Mouse (Mus musculus) A20 (cell line): ENCODE results near the gene Krtap28-10.
"Not testable (repeated sequence)": the region's sequence is repeated elsewhere in the genome, so short reads cannot be mapped to it uniquely, and the experiment has no call there.

Source experiments
- DNase-seq: peaks from one replicate; pipeline ENCODE4 v3.0.0-alpha.2; 2011; ENCODE audit warnings: low read depth, low spot score

The Krtap28-10 gene

DNA sequence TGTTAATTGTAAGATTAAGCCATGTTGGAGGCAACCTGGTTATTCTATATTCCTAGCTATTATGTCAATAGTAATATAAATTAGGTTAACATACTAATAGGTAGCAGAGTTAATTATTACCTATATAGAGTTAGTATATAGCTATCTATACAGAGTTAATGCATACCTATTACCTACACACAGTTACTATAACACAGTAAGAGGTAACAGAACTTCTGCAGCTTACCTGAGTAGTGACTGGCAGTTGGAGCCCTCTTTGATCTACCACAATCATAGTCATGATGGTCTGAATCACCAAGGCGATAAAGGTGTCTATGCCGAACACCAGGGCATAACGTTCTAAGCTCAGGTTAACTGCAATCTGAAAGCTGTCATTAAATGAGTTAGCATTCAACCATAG is 27.8 kb downstream of the Krtap28-10 start:
- DNase-seq: peak; percentile 4

DNA sequence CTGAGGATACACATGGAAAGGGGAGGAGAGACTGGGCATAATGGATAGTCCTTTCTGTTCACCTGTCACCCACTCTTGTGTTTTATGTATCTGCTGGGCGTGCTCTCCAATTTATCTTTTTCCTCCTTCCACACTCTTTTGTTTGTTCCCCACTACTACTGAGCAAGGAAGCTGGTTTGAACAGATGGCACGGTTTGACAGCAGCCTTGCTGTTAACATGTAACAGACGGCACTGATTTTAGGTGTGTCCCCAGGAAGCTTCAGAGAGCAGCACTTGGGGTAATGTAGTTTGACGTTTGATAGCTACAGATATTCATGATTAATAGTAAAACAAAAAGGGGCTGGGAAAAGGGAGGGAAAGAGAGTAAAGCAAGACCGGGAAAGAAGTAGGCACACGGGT is 34.8 kb downstream of the Krtap28-10 start:
- DNase-seq: no peak

DNA sequence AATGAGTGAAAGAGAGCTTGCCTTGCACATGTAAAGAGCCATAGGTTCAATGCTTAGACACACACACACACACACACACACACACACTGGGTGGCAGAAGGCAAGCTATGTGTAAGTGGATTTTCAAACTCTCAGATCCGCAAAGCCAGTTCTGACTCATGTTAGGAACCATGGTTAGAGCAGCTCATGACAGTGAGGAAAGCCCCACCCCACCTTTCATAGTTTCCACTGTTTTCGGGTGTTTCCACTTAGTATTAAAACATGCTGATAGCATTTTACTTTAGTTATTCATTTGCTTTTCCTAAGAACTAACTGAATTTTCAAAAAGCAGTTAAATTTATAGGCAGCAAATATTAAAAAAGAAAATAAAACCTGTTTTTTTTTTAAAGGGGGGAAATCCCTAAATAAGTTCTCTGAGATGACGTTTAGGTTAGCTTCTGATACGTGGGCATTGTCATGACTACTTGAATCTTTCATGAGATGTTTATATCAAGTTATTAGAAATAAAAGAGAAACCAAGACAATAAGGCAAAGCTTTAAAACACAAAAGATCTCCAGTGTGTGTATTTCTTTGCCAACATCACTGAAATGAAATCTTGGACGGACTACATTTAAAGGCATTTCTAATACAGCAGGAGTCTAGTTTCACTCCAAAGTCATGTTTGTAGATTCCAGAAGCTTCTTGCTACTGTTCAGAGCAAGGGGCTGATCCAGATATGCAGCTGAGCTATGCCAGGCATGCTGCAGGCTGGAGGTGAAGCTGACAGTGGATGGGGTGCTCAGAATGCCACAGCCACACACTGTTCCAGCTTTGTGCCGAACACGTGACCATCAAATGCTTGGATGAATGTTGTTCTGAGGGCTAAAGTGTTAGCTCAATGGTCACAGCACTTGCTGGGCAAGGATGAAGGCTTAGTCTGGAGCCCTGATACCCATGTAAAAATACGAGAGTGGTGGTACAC is 35.8 kb downstream of the Krtap28-10 start:
- DNase-seq: peak; percentile 12

DNA sequence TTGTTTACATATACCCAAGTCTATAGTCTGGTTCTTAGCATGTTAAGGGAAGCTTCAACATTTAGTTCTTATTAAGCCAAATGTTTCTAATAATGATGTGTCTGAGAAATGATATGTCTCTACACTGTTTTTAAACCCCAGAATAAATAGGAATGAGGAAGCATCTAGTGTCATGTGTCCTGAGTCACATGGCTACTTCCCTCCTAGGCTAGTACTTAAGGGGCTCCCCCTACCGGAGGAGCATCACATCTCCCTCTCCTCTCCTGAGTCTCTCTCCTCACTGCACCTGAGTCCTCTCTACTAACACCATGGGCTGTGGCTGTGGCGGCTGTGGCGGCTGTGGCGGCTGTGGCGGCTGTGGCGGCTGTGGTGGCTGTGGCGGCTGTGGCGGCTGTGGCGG is 42.0 kb downstream of the Krtap28-10 start, which contains the start of gene Gm47959:
Gene Gm47959 (plus strand): TSS at position 243 of the 400 bp plus-strand sequence.
- not testable (repeated sequence) for DNase-seq

DNA sequence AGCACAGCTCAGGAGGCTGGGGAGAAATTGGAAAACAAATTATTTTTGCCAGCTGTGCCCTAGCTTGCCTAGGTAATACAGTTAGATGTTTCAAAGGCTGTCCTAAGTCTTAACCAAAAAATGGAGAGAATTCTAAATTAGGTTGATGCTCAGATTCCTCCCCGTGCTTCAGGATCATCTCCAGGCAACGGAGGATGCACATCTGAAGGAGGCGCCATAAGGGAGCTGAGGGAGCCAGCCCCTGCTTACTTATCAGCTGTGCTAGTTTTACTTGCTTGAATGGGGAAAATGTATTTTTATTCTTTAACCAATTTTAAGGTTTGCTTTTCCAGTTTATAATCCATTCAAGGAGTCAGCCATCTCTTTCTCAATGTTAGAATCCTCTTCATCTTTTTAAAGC is 48.3 kb downstream of the Krtap28-10 start:
- no peak for DNase-seq

DNA sequence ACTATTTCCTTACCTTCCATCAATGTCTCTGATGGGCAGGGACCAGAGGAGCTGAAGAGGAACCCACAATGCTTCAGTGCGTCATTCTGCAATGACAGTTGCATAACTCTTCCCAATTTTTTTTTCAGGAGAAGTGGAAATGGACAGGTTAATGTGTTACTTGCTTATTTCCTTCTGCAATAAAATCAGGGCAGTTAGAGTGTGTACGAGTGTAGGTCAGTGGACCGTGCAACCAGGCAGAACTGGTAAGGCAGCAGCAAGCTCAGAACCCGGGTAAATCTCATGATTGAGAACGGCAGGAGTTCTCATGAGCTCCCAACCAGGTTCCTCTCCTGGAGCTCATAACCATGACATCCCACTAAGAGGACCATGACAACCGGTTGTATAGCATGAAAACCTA is 50.2 kb downstream of the Krtap28-10 start:
- DNase-seq: no peak

DNA sequence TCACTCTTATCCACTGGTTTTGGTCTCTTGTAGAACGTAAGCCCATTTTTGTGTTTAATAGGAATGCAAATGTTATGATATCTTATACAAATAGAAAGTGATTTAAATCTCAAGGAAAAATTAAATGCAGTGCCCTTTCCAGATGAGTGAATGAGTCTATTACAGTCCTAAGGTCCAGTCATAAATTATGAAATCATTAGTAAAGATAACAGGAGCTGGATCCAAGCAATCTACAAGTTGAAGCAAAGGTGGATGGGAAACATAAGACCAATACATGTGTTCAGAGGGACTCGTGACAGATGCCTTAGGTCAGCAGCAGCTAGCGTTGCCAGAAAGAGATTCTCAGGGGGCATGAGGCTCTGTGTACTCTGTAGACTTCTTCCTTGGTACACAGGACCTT is 50.7 kb downstream of the Krtap28-10 start:
- DNase-seq: no peak
